15 mouse cellular contexts compared by ENCODE assay signal in genomic region chr4:107830189-107830588, GRCm38 (mm10). TPM values are rescaled to one million over a fixed set of nuclear protein-coding genes. Genes with fewer than 3 reads are reported as not detected.
DNase-seq lines count a peak whose midpoint lies in the region; ATAC-seq and TF ChIP-seq lines count a peak whose summit lies in the region.
"Had no signal": no experiment of that assay in that cellular context is flagged by ENCODE, and none has a peak within 500 bp of the region (broad histone marks: within the 10 kb centered on the region; RNA-seq: fewer than 3 reads in every experiment).

No protein-coding gene starts in this region.

- no peak for DNase-seq in layer of hippocampus, adult 2 months (ENCODE audit: low spot score in 2 of 2)
- no peak for DNase-seq in layer of hippocampus, adult 8-10 months (ENCODE audit: low spot score in 2 of 2)
- no peak for DNase-seq in forebrain, embryonic 14.5 days (ENCODE audit: low spot score)
- peak; percentile 47 to 70 for DNase-seq in left cerebral cortex, postnatal 14 days (ENCODE audit: low spot score in 2 of 2)
- no peak for DNase-seq in cerebellum, adult 11 months
- DNase-seq in T-cell, adult 2 months (ENCODE audit: low spot score) = no peak
- DNase-seq in retina, postnatal 1 day = no peak
- DNase-seq: adrenal gland, adult 2 months; B cell, adult 2 months; heart, postnatal 10 days; kidney, postnatal 25 days; liver, embryonic 13.5 days; thymus, postnatal 4 days had no signal

- H3K9me3 ChIP-seq in forebrain, embryonic 14.5 days (replicated peaks; ENCODE audit: control insufficient read depth, low read length) = no peaks in the 10 kb centered on the region
- H3K9me3 ChIP-seq in neural tube, embryonic 14.5 days (ENCODE audit: control insufficient read depth, low read length) = no peaks in the 10 kb centered on the region
- H3K9me3 ChIP-seq: liver, embryonic 13.5 days had no signal

- no peak overlapping the region for H3K4me3 ChIP-seq in layer of hippocampus, adult 2 months
- H3K4me3 ChIP-seq in forebrain, embryonic 14.5 days (ENCODE audit: low read depth, low read length) = no peak overlapping the region
- no peak overlapping the region for H3K4me3 ChIP-seq in neural tube, embryonic 14.5 days (ENCODE audit: low read depth, low read length)
- H3K4me3 ChIP-seq: liver, embryonic 13.5 days had no signal

- TF ChIP-seq CTCF in layer of hippocampus, adult 2 months (conservative IDR thresholded peaks at IDR 0.05) = no peak

- peak overlapping the region; percentile 79; the same call in 1 of the 2 replicates for H3K27ac ChIP-seq in layer of hippocampus, adult 2 months
- H3K27ac ChIP-seq in forebrain, embryonic 14.5 days (ENCODE audit: low read depth, low read length) = peak overlapping the region; percentile 89
- H3K27ac ChIP-seq in neural tube, embryonic 14.5 days (ENCODE audit: low read depth, low read length) = peak overlapping the region; percentile 40
- H3K27ac ChIP-seq: liver, embryonic 13.5 days; macrophage had no signal

- H3K27me3 ChIP-seq in forebrain, embryonic 14.5 days (replicated peaks; ENCODE audit: control insufficient read depth, insufficient read depth, low read length) = no peaks in the 10 kb centered on the region
- no peaks in the 10 kb centered on the region for H3K27me3 ChIP-seq in neural tube, embryonic 14.5 days (ENCODE audit: control insufficient read depth, insufficient read depth, low read length)
- H3K27me3 ChIP-seq: liver, embryonic 13.5 days had no signal

- no peak overlapping the region for H3K4me2 ChIP-seq in forebrain, embryonic 14.5 days (ENCODE audit: low read length)
- no peak overlapping the region for H3K4me2 ChIP-seq in neural tube, embryonic 14.5 days (ENCODE audit: low read depth, low read length)
- H3K4me2 ChIP-seq: liver, embryonic 13.5 days had no signal

- intact Hi-C loops in left cerebral cortex, postnatal 14 days (cut with DNase I) = no loop called here

- peaks cover 9% of the 10 kb centered on the region; the same call in 1 of the 2 replicates for H3K36me3 ChIP-seq in forebrain, embryonic 14.5 days (ENCODE audit: control insufficient read depth, insufficient read depth, low read length)
- no peaks in the 10 kb centered on the region for H3K36me3 ChIP-seq in neural tube, embryonic 14.5 days (ENCODE audit: control insufficient read depth, insufficient read depth, low read length)

- peak overlapping the region; percentile 29 for H3K9ac ChIP-seq in forebrain, embryonic 14.5 days (ENCODE audit: low read length)
- no peak overlapping the region for H3K9ac ChIP-seq in neural tube, embryonic 14.5 days (replicated peaks; ENCODE audit: low read depth, low read length)
- H3K9ac ChIP-seq: liver, embryonic 13.5 days had no signal

- 53% methylated on average over 10 of the region's 10 CpGs for WGBS in forebrain, embryonic 14.5 days
- 30% methylated on average over 10 of the region's 10 CpGs for WGBS in neural tube, embryonic 14.5 days

- ATAC-seq in forebrain, embryonic 14.5 days = no peak
- no peak; the same call in 1 of the 2 replicates for ATAC-seq in neural tube, embryonic 14.5 days (ENCODE audit: low read depth)

- peaks cover 99% of the 10 kb centered on the region for H3K4me1 ChIP-seq in forebrain, embryonic 14.5 days (ENCODE audit: control insufficient read depth, insufficient read depth, low read length)
- peaks cover 91% of the 10 kb centered on the region for H3K4me1 ChIP-seq in neural tube, embryonic 14.5 days (ENCODE audit: control insufficient read depth, insufficient read depth, low read length)

RNA-seq across cellular contexts. Expression of gene Lrp8, which starts 28.1 kb away (rescaled TPM):
- total RNA-seq in layer of hippocampus, adult 2 months (2021) = 10 to 100 TPM; 84.3 to 98.5 TPM
- 100 to 1,000 TPM in 1 of 4 experiments, 10 to 100 TPM in 3; 82.8 to 103 (median 94.8) TPM for total RNA-seq in layer of hippocampus, adult 8-10 months (2022)
- 33.5 and 48.5 TPM in 2 replicates for polyA plus RNA-seq in forebrain, embryonic 14.5 days (2014; fragmentation: Nextera tagmentation; extraction: Ambion mirVana)
- 100 to 1,000 TPM; 123 to 136 TPM for total RNA-seq in left cerebral cortex, postnatal 14 days (2021)
- 71.4 and 77.5 TPM in 2 replicates for polyA plus RNA-seq in neural tube, embryonic 14.5 days (2014; fragmentation: Nextera tagmentation; extraction: Ambion mirVana)

RNA-seq across cellular contexts. Expression of gene Magoh, which starts 49.4 kb away (rescaled TPM):
- 10 to 100 TPM; 35.4 to 40.0 TPM for total RNA-seq in layer of hippocampus, adult 2 months (2021)
- total RNA-seq in layer of hippocampus, adult 8-10 months (2022) = 10 to 100 TPM; 33.5 to 41.2 (median 38.7) TPM
- polyA plus RNA-seq in forebrain, embryonic 14.5 days (2014; fragmentation: Nextera tagmentation; extraction: Ambion mirVana) = 151 and 175 TPM in 2 replicates
- total RNA-seq in left cerebral cortex, postnatal 14 days (2021) = 10 to 100 TPM; 38.0 to 40.0 TPM
- 104 and 120 TPM in 2 replicates for polyA plus RNA-seq in neural tube, embryonic 14.5 days (2014; fragmentation: Nextera tagmentation; extraction: Ambion mirVana)

RNA-seq across cellular contexts. Expression of gene 0610037L13Rik, which starts 59.4 kb away (rescaled TPM):
- total RNA-seq in layer of hippocampus, adult 2 months (2021) = 10 to 100 TPM; 69.2 to 74.3 TPM
- 10 to 100 TPM; 54.2 to 71.4 (median 58.9) TPM for total RNA-seq in layer of hippocampus, adult 8-10 months (2022)
- 116 and 127 TPM in 2 replicates for polyA plus RNA-seq in forebrain, embryonic 14.5 days (2014; fragmentation: Nextera tagmentation; extraction: Ambion mirVana)
- 10 to 100 TPM; 57.9 to 59.3 TPM for total RNA-seq in left cerebral cortex, postnatal 14 days (2021)
- 82.6 and 91.7 TPM in 2 replicates for polyA plus RNA-seq in neural tube, embryonic 14.5 days (2014; fragmentation: Nextera tagmentation; extraction: Ambion mirVana)

Comparison
In these comparisons a context has a peak if more than half of its experiments do, and no peak if none do; other contexts are left out.
1. DNase-seq: peak in left cerebral cortex, postnatal 14 days (2 of 2); none in layer of hippocampus, adult 2 months (0 of 2), layer of hippocampus, adult 8-10 months (0 of 2), forebrain, embryonic 14.5 days (single experiment), cerebellum, adult 11 months (single experiment), T-cell, adult 2 months (single experiment) and retina, postnatal 1 day (single experiment).
2. Peak in every context shown above with its lines, with median percentiles within 50 percentile points of each other: H3K27ac ChIP-seq.